Comparison of ENCODE assay signal across 9 mouse cellular contexts in genomic region chr6:49097596-49098110, GRCm38 (mm10). TPM values are rescaled to one million over a fixed set of nuclear protein-coding genes. Genes with fewer than 3 reads are reported as not detected.
DNase-seq lines count a peak whose midpoint lies in the region; ATAC-seq and TF ChIP-seq lines count a peak whose summit lies in the region.
"Had no signal": no experiment of that assay in that cellular context is flagged by ENCODE, and none has a peak within 500 bp of the region (broad histone marks: within the 10 kb centered on the region; RNA-seq: fewer than 3 reads in every experiment).

No protein-coding gene starts in this region.

- no peak for TF ChIP-seq CTCF in embryonic fibroblast, embryonic 13.5 days (IDR thresholded peaks at IDR 0.05; ENCODE audit: borderline replicate concordance, insufficient read depth, low read length)
- TF ChIP-seq CTCF in liver, postnatal 0 days (IDR thresholded peaks at IDR 0.05; ENCODE audit: low read depth) = no peak

- H3K4me3 ChIP-seq in kidney, embryonic 15.5 days (replicated peaks) = no peak overlapping the region
- no peak overlapping the region for H3K4me3 ChIP-seq in brown adipose tissue, adult 24 weeks (ENCODE audit: insufficient read depth, low read depth, low read length)
- no peak overlapping the region for H3K4me3 ChIP-seq in embryonic fibroblast, embryonic 13.5 days (ENCODE audit: insufficient read depth, low read length)
- H3K4me3 ChIP-seq in liver, postnatal 0 days (ENCODE audit: low read depth, low read length) = no peak overlapping the region
- H3K4me3 ChIP-seq: neural tube, embryonic 13.5 days had no signal

- TF ChIP-seq POLR2A in embryonic fibroblast, embryonic 13.5 days (IDR thresholded peaks at IDR 0.05; ENCODE audit: low read depth, low read length) = no peak

- H3K9ac ChIP-seq in kidney, embryonic 15.5 days = no peak overlapping the region
- H3K9ac ChIP-seq in liver, postnatal 0 days (replicated peaks) = no peak overlapping the region

- no peaks in the 10 kb centered on the region for H3K27me3 ChIP-seq in kidney, embryonic 15.5 days
- H3K27me3 ChIP-seq in liver, postnatal 0 days (ENCODE audit: insufficient read depth, low read length) = no peaks in the 10 kb centered on the region
- H3K27me3 ChIP-seq: neural tube, embryonic 13.5 days had no signal

- peaks cover 81% of the 10 kb centered on the region for H3K36me3 ChIP-seq in kidney, embryonic 15.5 days
- H3K36me3 ChIP-seq in liver, postnatal 0 days (replicated peaks; ENCODE audit: insufficient read depth, low read length) = peaks cover 34% of the 10 kb centered on the region

- TF ChIP-seq EP300 in liver, postnatal 0 days (IDR thresholded peaks at IDR 0.05; ENCODE audit: low read depth) = no peak

- peaks cover 13% of the 10 kb centered on the region; the same call in 1 of the 2 replicates for H3K4me1 ChIP-seq in kidney, embryonic 15.5 days
- peaks cover 3% of the 10 kb centered on the region for H3K4me1 ChIP-seq in brown adipose tissue, adult 24 weeks (ENCODE audit: control insufficient read depth, insufficient read depth, insufficient read length, low read length)
- peaks cover 10% of the 10 kb centered on the region for H3K4me1 ChIP-seq in embryonic fibroblast, embryonic 13.5 days (ENCODE audit: control insufficient read depth, insufficient read depth, low read length)
- H3K4me1 ChIP-seq in liver, postnatal 0 days (ENCODE audit: insufficient read depth) = peaks cover 14% of the 10 kb centered on the region

- no peak overlapping the region; the same call in 1 of the 2 replicates for H3K27ac ChIP-seq in kidney, embryonic 15.5 days
- H3K27ac ChIP-seq in brown adipose tissue, adult 24 weeks (replicated peaks; ENCODE audit: low read depth, low read length) = peak overlapping the region; percentile 33
- peak overlapping the region; percentile 75 for H3K27ac ChIP-seq in embryonic fibroblast, embryonic 13.5 days (ENCODE audit: insufficient read depth, low read length)
- H3K27ac ChIP-seq in liver, postnatal 0 days (ENCODE audit: low read depth) = peak overlapping the region; percentile 44; the same call in 1 of the 2 replicates

- H3K9me3 ChIP-seq in kidney, embryonic 15.5 days (replicated peaks) = no peaks in the 10 kb centered on the region
- H3K9me3 ChIP-seq in liver, postnatal 0 days (ENCODE audit: low read length) = no peaks in the 10 kb centered on the region
- H3K9me3 ChIP-seq: neural tube, embryonic 13.5 days had no signal

- WGBS in kidney, embryonic 15.5 days = 86% methylated on average over 5 of the region's 5 CpGs
- 64% methylated on average over 5 of the region's 5 CpGs for WGBS in liver, postnatal 0 days (ENCODE audit: insufficient replicate concordance)

- ATAC-seq in kidney, embryonic 15.5 days (replicated peaks; ENCODE audit: low FRiP score) = no peak
- ATAC-seq in liver, postnatal 0 days = no peak
- no peak for ATAC-seq in CD4-positive, CD25-positive, alpha-beta regulatory T cell, adult 4 months
- ATAC-seq in megakaryocyte-erythroid progenitor cell, adult 5-6 weeks (replicated peaks; ENCODE audit: low FRiP score, low TSS enrichment, poor library complexity, severe bottlenecking) = no peak

- H3K4me2 ChIP-seq in kidney, embryonic 15.5 days = no peak overlapping the region
- H3K4me2 ChIP-seq in liver, postnatal 0 days (ENCODE audit: low read depth, low read length) = peak overlapping the region; percentile 44; the same call in 1 of the 2 replicates

- peak; percentile 28 for DNase-seq in kidney, adult 9 months
- DNase-seq in liver, postnatal 0 days = no peak
- no peak for DNase-seq in thymus, postnatal 10 days (ENCODE audit: low spot score in 2 of 2)

RNA-seq across cellular contexts. Expression of gene Malsu1, which starts 24.1 kb away (rescaled TPM):
- 77.6 and 79.6 TPM in 2 replicates for polyA plus RNA-seq in kidney, embryonic 15.5 days (2015; fragmentation: Nextera tagmentation; extraction: Ambion mirVana)
- polyA plus RNA-seq in brown adipose tissue, adult 24 weeks (2012; ENCODE audit: insufficient read depth, insufficient read length, missing spikeins) = 89.5 and 97.9 TPM in 2 replicates
- polyA plus RNA-seq in embryonic fibroblast, embryonic 13.5 days (2011; ENCODE audit: insufficient read length, low read depth, missing spikeins) = 26.8 and 33.4 TPM in 2 replicates
- 54.5 and 55.5 TPM in 2 replicates for polyA plus RNA-seq in liver, postnatal 0 days (2015; fragmentation: Nextera tagmentation; extraction: Ambion mirVana)
- 10 to 100 TPM; 22.2 to 42.4 TPM for polyA plus RNA-seq in CD4-positive, CD25-positive, alpha-beta regulatory T cell, adult 4 months (2017; shearing (Covaris generic))
- total RNA-seq in megakaryocyte-erythroid progenitor cell, adult 5-6 weeks (2014; fragmentation: Nextera tagmentation) = 20.5 and 32.3 TPM in 2 replicates
- total RNA-seq in megakaryocyte-erythroid progenitor cell, adult 5-6 weeks (2017) = 7.7 and 37.2 TPM in 2 replicates
